Mouse (Mus musculus) midbrain, embryonic 12.5 days (tissue): ENCODE measurements around the gene Myo9b. TPM values are rescaled to one million over a fixed set of nuclear protein-coding genes. Genes with fewer than 3 reads are reported as not detected.
A peak's percentile ranks its signal among the peaks of the same experiment; 100 is the strongest.

ENCODE experiments used
- ATAC-seq: fragments of 200-750 bp; cut with Nextera tagmentation; 2 replicates; pipeline ENCODE4 v1.8.0; 2017; ENCODE audit warnings: low read depth, moderate TSS enrichment, moderate library complexity; ENCODE audit not compliant: low FRiP score
- H3K27ac ChIP-seq: fragments of 300-500 bp; sonication (generic); replicated peaks from 2 replicates; pipeline ENCODE4 v1.5.1; 2016; ENCODE audit warnings: mild to moderate bottlenecking
- H3K27me3 ChIP-seq: fragments of 300-500 bp; sonication (generic); 2 replicates; pipeline ENCODE4 v1.6.1; 2016; ENCODE audit warnings: mild to moderate bottlenecking
- H3K36me3 ChIP-seq: fragments of 300-500 bp; sonication (generic); 2 replicates; pipeline ENCODE4 v1.6.1; 2016
- H3K4me1 ChIP-seq: fragments of 300-500 bp; sonication (generic); 2 replicates; pipeline ENCODE4 v1.6.1; 2016
- H3K4me2 ChIP-seq: fragments of 300-500 bp; sonication (generic); replicated peaks from 2 replicates; pipeline ENCODE4 v1.6.1; 2016; ENCODE audit warnings: mild to moderate bottlenecking, moderate library complexity
- H3K4me3 ChIP-seq: fragments of 300-500 bp; sonication (generic); 2 replicates; pipeline ENCODE4 v1.5.1; 2016; ENCODE audit warnings: mild to moderate bottlenecking
- H3K9ac ChIP-seq: fragments of 300-500 bp; sonication (generic); replicated peaks from 2 replicates; pipeline ENCODE4 v1.6.1; 2016; ENCODE audit warnings: mild to moderate bottlenecking, moderate library complexity
- H3K9me3 ChIP-seq: fragments of 300-500 bp; sonication (generic); 2 replicates; pipeline ENCODE4 v1.6.1; 2016; ENCODE audit warnings: mild to moderate bottlenecking
- WGBS: fragments of 180-500 bp; shearing (Covaris S2); methylation state at CpG from one replicate; pipeline ENCODE4 v1.1.7; 2016; 5-methylcytosine and 5-hydroxymethylcytosine counted together
- polyA plus RNA-seq: library from polyadenylated mRNA; unstranded; fragments of >200 nt; fragmentation: Nextera tagmentation; extraction: Ambion mirVana; gene quantifications from 2 replicates; pipeline ENCODE4 v1.2.1, GENCODE M21; 2016

The Myo9b gene
- polyA plus RNA-seq, 1 experiment from 2014 or later = 28.1 TPM

DNA sequence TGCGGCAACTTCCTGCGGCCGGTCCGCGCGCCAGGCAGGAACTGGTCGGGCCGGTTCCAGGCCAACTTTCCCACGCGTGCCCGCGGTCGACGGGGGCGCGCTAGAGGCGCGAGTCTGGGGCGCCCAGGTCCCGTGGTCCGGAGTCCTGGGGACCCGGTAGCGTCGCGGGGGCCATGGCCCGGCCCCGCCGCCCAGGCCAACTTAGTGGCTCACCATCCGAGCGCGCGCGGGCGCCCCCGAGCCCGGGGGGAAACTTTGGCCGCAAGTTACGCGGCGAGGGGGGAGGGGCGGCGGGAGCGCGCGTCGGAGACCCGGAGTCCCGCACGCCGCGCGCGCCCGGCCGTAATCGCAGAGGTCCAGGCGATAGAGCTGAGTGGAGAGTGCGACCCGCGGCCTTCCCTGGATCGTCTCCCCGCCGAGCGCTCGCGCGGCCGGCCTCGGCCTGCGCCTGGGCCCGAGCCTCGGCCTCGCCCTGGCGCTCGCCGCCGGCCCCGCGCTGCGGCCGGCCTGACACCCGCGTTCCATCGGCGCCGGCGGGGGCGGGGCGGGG lies 109.0 kb downstream of the Myo9b start, which contains the start of gene Nr2f6:
Gene Nr2f6 (minus strand): TSS at position 540 of the 550 bp plus-strand sequence.
- Histone ChIP-seq H3K9me3 (no peaks in the 10 kb centered on the region), H3K27me3 (peaks cover 20% of the 10 kb centered on the region), H3K4me1 (peaks cover 54% of the 10 kb centered on the region), H3K4me3 (peak within 1 kb of the TSS; percentile 84), H3K27ac (peak within 1 kb of the TSS; percentile 92), H3K4me2 (peak within 1 kb of the TSS; percentile 98), H3K36me3 (peaks cover 4% of the 10 kb centered on the region; the same call in 1 of the 2 replicates), H3K9ac (peak within 1 kb of the TSS; percentile 87)
- WGBS = 1% methylated on average over 63 of the region's 89 CpGs
- ATAC-seq = peak; percentile 70

GRCm38 (mm10) chr8:71381971-71382961 lies 109.8 kb downstream of the Myo9b start:
- under 1% methylated on average over 69 of the region's 80 CpGs for WGBS

GRCm38 (mm10) chr8:71383396-71383795 lies 110.9 kb downstream of the Myo9b start:
- ATAC-seq = no peak
- no peaks in the 10 kb centered on the region for H3K9me3 ChIP-seq
- no peaks in the 10 kb centered on the region for H3K36me3 ChIP-seq
- H3K4me1 ChIP-seq = peaks cover 47% of the 10 kb centered on the region
- no peak overlapping the region for H3K4me3 ChIP-seq
- no peak overlapping the region for H3K4me2 ChIP-seq
- peak overlapping the region; percentile 92 for H3K27ac ChIP-seq
- peaks cover 6% of the 10 kb centered on the region; the same call in 1 of the 2 replicates for H3K27me3 ChIP-seq
- WGBS = 9% methylated on average over 12 of the region's 12 CpGs
- H3K9ac ChIP-seq = no peak overlapping the region

More at GRCm38 (mm10) chr8:71381971-71382961, 109.8 kb downstream of the Myo9b start:
- Histone ChIP-seq H3K4me2 (peak overlapping the region; percentile 98), H3K36me3 (peaks cover 4% of the 10 kb centered on the region; the same call in 1 of the 2 replicates), H3K4me1 (peaks cover 47% of the 10 kb centered on the region), H3K9ac (peak overlapping the region; percentile 87), H3K27ac (peak overlapping the region; percentile 92), H3K4me3 (peak overlapping the region; percentile 84), H3K27me3 (peaks cover 12% of the 10 kb centered on the region), H3K9me3 (no peaks in the 10 kb centered on the region)
- ATAC-seq = peak; percentile 89

DNA sequence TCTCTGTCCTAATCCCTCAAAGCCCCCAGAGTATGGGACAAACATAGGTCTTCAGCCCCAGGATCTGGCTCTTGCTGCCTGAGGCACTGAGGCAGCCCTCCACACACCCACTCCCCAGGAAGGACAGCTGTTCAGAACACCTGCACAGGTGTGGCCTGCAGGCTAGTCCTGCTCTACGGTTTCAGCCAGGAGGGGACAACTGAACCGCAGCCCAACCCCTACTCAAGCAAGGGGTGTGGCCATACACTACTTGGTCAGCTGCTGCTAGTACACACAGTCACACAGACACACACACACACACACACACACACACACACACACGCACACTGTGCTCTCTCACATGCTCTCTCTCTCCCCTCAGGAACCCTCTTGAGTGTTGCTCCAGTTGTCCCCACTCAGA lies 111.3 kb downstream of the Myo9b start:
- no peaks in the 10 kb centered on the region for H3K9me3 ChIP-seq
- peaks cover 6% of the 10 kb centered on the region; the same call in 1 of the 2 replicates for H3K27me3 ChIP-seq
- peaks cover 44% of the 10 kb centered on the region for H3K4me1 ChIP-seq
- no peak for ATAC-seq
- no peak overlapping the region for H3K4me2 ChIP-seq
- no peak overlapping the region for H3K9ac ChIP-seq
- H3K4me3 ChIP-seq = no peak overlapping the region
- H3K27ac ChIP-seq = no peak overlapping the region
- no peaks in the 10 kb centered on the region for H3K36me3 ChIP-seq
- 42% methylated on average over 3 of the region's 3 CpGs for WGBS

GRCm38 (mm10) chr8:71385212-71385835 lies 112.8 kb downstream of the Myo9b start:
- Histone ChIP-seq H3K27me3 (peaks cover 6% of the 10 kb centered on the region; the same call in 1 of the 2 replicates), H3K9ac (no peak overlapping the region), H3K36me3 (no peaks in the 10 kb centered on the region), H3K9me3 (no peaks in the 10 kb centered on the region), H3K27ac (no peak overlapping the region), H3K4me2 (no peak overlapping the region), H3K4me3 (no peak overlapping the region), H3K4me1 (peaks cover 29% of the 10 kb centered on the region)
- no peak for ATAC-seq
- 72% methylated on average over 12 of the region's 12 CpGs for WGBS

DNA sequence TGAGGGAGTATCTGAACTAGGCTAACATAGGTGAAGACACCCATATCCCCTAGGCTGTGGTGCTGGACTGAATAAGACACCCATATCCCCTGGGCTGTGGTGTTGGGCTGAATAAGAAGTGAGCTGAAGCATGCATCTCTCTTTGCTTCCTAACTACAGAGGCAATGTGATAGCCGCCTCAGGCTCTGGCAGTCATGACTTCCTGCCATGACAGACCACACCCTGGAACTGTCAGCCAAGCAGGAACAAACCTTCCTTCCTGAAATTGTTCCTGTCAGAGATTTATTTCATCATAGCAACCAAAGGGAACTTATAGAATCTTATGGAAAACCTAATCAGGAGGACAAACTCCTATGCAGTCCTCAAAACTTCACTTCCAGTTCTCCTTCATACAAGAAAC lies 115.8 kb downstream of the Myo9b start:
- ATAC-seq = no peak
- H3K4me2 ChIP-seq = no peak overlapping the region
- no peaks in the 10 kb centered on the region for H3K27me3 ChIP-seq
- 87% methylated on average over 1 of the region's 1 CpGs for WGBS
- no peak overlapping the region for H3K4me3 ChIP-seq
- H3K9me3 ChIP-seq = no peaks in the 10 kb centered on the region
- no peak overlapping the region for H3K9ac ChIP-seq
- H3K4me1 ChIP-seq = peaks cover 11% of the 10 kb centered on the region
- no peak overlapping the region for H3K27ac ChIP-seq
- H3K36me3 ChIP-seq = no peaks in the 10 kb centered on the region

DNA sequence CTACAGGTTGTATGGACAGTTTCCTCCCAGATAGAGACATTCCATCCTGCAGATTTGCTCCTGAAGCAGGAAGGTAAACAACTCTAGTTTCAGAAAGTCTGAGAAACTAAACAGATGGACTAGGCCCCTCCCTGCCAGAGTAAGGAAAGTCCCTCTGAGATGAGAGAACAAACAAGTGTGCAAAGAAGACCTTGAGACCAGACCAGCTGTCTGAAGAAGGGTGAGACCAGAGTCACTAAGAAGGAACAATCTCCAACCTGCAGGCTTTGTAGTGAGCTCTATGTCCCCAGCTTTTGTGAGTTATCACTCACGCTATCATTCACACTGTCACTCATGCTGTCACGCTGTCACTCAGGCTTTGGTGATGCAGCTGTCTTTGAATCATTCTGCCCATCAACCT lies 119.2 kb downstream of the Myo9b start:
- 98% methylated on average over 2 of the region's 2 CpGs for WGBS
- no peak overlapping the region for H3K4me3 ChIP-seq
- H3K9ac ChIP-seq = no peak overlapping the region
- no peaks in the 10 kb centered on the region for H3K36me3 ChIP-seq
- no peaks in the 10 kb centered on the region for H3K27me3 ChIP-seq
- no peak overlapping the region for H3K27ac ChIP-seq
- no peaks in the 10 kb centered on the region for H3K9me3 ChIP-seq
- H3K4me1 ChIP-seq = 0 out of 2 replicates have a peak, but pooled peaks cover 10% of the 10 kb centered on the region
- no peak overlapping the region for H3K4me2 ChIP-seq
- ATAC-seq = no peak

- peaks cover 14% of the 10 kb centered on the region for H3K4me1 ChIP-seq
- no peaks in the 10 kb centered on the region for H3K9me3 ChIP-seq
- H3K36me3 ChIP-seq = no peaks in the 10 kb centered on the region
- no peak overlapping the region for H3K4me2 ChIP-seq
- H3K4me3 ChIP-seq = no peak overlapping the region
- 79% methylated on average over 5 of the region's 5 CpGs for WGBS
- H3K27ac ChIP-seq = no peak overlapping the region
- H3K9ac ChIP-seq = no peak overlapping the region
- H3K27me3 ChIP-seq = no peaks in the 10 kb centered on the region
- ATAC-seq = no peak
Measured at GRCm38 (mm10) chr8:71392391-71392790, 119.9 kb downstream of the Myo9b start.

DNA sequence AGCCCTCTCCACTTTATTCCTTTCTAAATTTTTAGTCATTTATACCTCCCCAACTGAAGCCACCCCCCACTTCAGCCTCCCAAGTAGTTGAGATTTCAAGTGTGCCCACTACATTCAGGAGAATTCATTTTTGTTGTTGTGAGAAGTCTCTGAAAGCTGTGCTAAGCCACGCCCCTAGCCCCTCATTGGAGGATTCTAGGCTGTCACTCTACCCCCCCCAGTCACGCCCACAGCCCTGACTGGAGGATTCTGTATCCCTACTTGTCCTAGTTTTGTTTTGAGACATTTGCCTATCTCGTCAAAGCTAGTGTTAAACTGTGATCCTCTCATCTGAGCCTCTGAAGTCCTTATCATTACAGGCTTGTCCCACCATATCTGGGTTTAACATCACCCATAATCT lies 120.4 kb downstream of the Myo9b start:
- no peak overlapping the region for H3K9ac ChIP-seq
- H3K4me2 ChIP-seq = 0 out of 2 replicates have a peak overlapping the region, but pooled peaks have one; percentile 17
- 0 out of 2 replicates have a peak overlapping the region, but pooled peaks have one; percentile 25 for H3K27ac ChIP-seq
- H3K9me3 ChIP-seq = no peaks in the 10 kb centered on the region
- no peak for ATAC-seq
- H3K4me3 ChIP-seq = no peak overlapping the region
- no peaks in the 10 kb centered on the region for H3K36me3 ChIP-seq
- H3K27me3 ChIP-seq = no peaks in the 10 kb centered on the region
- 9% methylated on average over 3 of the region's 3 CpGs for WGBS
- H3K4me1 ChIP-seq = peaks cover 19% of the 10 kb centered on the region

DNA sequence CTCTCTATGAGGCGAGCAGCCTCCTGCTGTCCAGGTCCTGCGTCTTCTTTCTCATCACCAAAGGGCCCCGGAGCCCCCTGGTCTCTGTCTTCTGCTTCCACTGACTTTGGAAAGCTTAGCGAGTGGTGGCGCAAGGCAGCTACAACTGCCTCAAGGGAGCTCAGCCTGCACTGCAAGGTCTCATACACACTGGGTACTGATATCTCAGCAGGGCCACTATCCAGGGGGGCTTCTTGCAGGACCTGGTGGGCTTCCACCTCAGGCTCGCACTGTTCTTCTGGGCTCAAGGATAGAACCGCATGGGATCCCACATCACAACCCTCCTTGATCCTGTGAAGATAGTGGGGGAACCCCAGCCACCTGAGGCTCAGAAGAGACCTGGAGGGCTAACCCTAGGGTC lies 122.0 kb downstream of the Myo9b start:
- Histone ChIP-seq H3K27ac (no peak overlapping the region), H3K4me3 (no peak overlapping the region), H3K9ac (no peak overlapping the region), H3K4me2 (no peak overlapping the region), H3K27me3 (no peaks in the 10 kb centered on the region), H3K9me3 (no peaks in the 10 kb centered on the region), H3K4me1 (peaks cover 19% of the 10 kb centered on the region), H3K36me3 (peaks cover 10% of the 10 kb centered on the region)
- ATAC-seq = no peak
- WGBS = 83% methylated on average over 7 of the region's 7 CpGs

GRCm38 (mm10) chr8:71395071-71395470 lies 122.6 kb downstream of the Myo9b start:
- H3K27me3 ChIP-seq = no peaks in the 10 kb centered on the region
- no peak overlapping the region for H3K4me2 ChIP-seq
- peak overlapping the region; percentile 8; the same call in 1 of the 2 replicates for H3K4me3 ChIP-seq
- no peaks in the 10 kb centered on the region for H3K9me3 ChIP-seq
- H3K27ac ChIP-seq = no peak overlapping the region
- H3K9ac ChIP-seq = no peak overlapping the region
- peaks cover 15% of the 10 kb centered on the region for H3K36me3 ChIP-seq
- 92% methylated on average over 10 of the region's 10 CpGs for WGBS
- peaks cover 19% of the 10 kb centered on the region for H3K4me1 ChIP-seq
- ATAC-seq = no peak
